Mouse (Mus musculus): Measurements from ENCODE around the gene Spint2. TPM values are rescaled to one million over a fixed set of nuclear protein-coding genes. Genes with fewer than 3 reads are reported as not detected.

Gene Spint2
- polyA plus RNA-seq, 1 experiment from 2014 or later, result 98.5 TPM

GRCm38 (mm10) chr7:29302641-29303040 lies 20.9 kb upstream of the Spint2 start:
- H3K36me3 ChIP-seq (ENCODE audit: control insufficient read depth, insufficient read depth, low read length), result no peaks in the 10 kb centered on the region
- H3K4me3 ChIP-seq (ENCODE audit: control insufficient read depth in 1 of 2, insufficient read depth in 1 of 2, low read depth in 1 of 2, low read length in 2 of 2), result no peak overlapping the region
- no peak overlapping the region for H3K27ac ChIP-seq (replicated peaks in 1 of 2; ENCODE audit: control insufficient read depth in 1 of 2, insufficient read depth in 1 of 2, low read depth in 2 of 2, low read length in 2 of 2)
- no peak overlapping the region for H3K9ac ChIP-seq (ENCODE audit: low read length)
- peaks cover 5% of the 10 kb centered on the region for H3K9me3 ChIP-seq (ENCODE audit: control insufficient read depth, low read length)
- no peak overlapping the region for H3K4me2 ChIP-seq (ENCODE audit: low read length)
- 58% methylated on average over 7 of the region's 7 CpGs for WGBS
- H3K4me1 ChIP-seq (ENCODE audit: control insufficient read depth in 2 of 2, insufficient read depth in 2 of 2, low read length in 2 of 2), result peaks cover 10 to 18% of the 10 kb centered on the region in 2 experiments; a peak in 2 of 4 replicates
- H3K27me3 ChIP-seq (ENCODE audit: control insufficient read depth, insufficient read depth, low read length), result peaks cover 60% of the 10 kb centered on the region
- ATAC-seq (ENCODE audit: insufficient number of reproducible peaks, insufficient read depth, low FRiP score, low read depth), result no peak

- H3K27ac ChIP-seq (replicated peaks in 1 of 2; ENCODE audit: control insufficient read depth in 1 of 2, insufficient read depth in 1 of 2, low read depth in 2 of 2, low read length in 2 of 2), result no peak overlapping the region
- peaks cover 5% of the 10 kb centered on the region for H3K9me3 ChIP-seq (ENCODE audit: control insufficient read depth, low read length)
- WGBS, result under 1% methylated on average over 7 of the region's 7 CpGs
- H3K36me3 ChIP-seq (ENCODE audit: control insufficient read depth, insufficient read depth, low read length), result no peaks in the 10 kb centered on the region
- no peak for ATAC-seq (ENCODE audit: insufficient number of reproducible peaks, insufficient read depth, low FRiP score, low read depth)
- no peak overlapping the region for H3K4me3 ChIP-seq (ENCODE audit: control insufficient read depth in 1 of 2, insufficient read depth in 1 of 2, low read depth in 1 of 2, low read length in 2 of 2)
- H3K9ac ChIP-seq (ENCODE audit: low read length), result no peak overlapping the region
- H3K4me1 ChIP-seq (ENCODE audit: control insufficient read depth in 2 of 2, insufficient read depth in 2 of 2, low read length in 2 of 2), result peaks cover 5 to 15% of the 10 kb centered on the region in 2 experiments; a peak in 1 of 4 replicates
- H3K27me3 ChIP-seq (ENCODE audit: control insufficient read depth, insufficient read depth, low read length), result peaks cover 54% of the 10 kb centered on the region
- no peak overlapping the region for H3K4me2 ChIP-seq (ENCODE audit: low read length)
Measured at GRCm38 (mm10) chr7:29301127-29301566, 19.4 kb upstream of the Spint2 start.

GRCm38 (mm10) chr7:29296998-29297397 lies 15.3 kb upstream of the Spint2 start:
- H3K9me3 ChIP-seq (ENCODE audit: control insufficient read depth, low read length), result no peaks in the 10 kb centered on the region
- H3K27ac ChIP-seq (replicated peaks in 1 of 2; ENCODE audit: control insufficient read depth in 1 of 2, insufficient read depth in 1 of 2, low read depth in 2 of 2, low read length in 2 of 2), result no peak overlapping the region
- ATAC-seq (ENCODE audit: insufficient number of reproducible peaks, insufficient read depth, low FRiP score, low read depth), result no peak
- 15% methylated on average over 10 of the region's 10 CpGs for WGBS
- H3K9ac ChIP-seq (ENCODE audit: low read length), result no peak overlapping the region
- H3K4me3 ChIP-seq (ENCODE audit: control insufficient read depth in 1 of 2, insufficient read depth in 1 of 2, low read depth in 1 of 2, low read length in 2 of 2), result no peak overlapping the region
- H3K36me3 ChIP-seq (ENCODE audit: control insufficient read depth, insufficient read depth, low read length), result no peaks in the 10 kb centered on the region
- H3K27me3 ChIP-seq (ENCODE audit: control insufficient read depth, insufficient read depth, low read length), result peaks cover 17% of the 10 kb centered on the region; the same call in 1 of the 2 replicates
- H3K4me1 ChIP-seq (ENCODE audit: control insufficient read depth in 2 of 2, insufficient read depth in 2 of 2, low read length in 2 of 2), result peaks cover 5 to 12% of the 10 kb centered on the region in 2 experiments; a peak in 2 of 4 replicates
- H3K4me2 ChIP-seq (ENCODE audit: low read length), result peak overlapping the region; percentile 27; the same call in 1 of the 2 replicates

- peaks cover 10 to 15% of the 10 kb centered on the region in 2 experiments; a peak in 3 of 4 replicates for H3K4me1 ChIP-seq (ENCODE audit: control insufficient read depth in 2 of 2, insufficient read depth in 2 of 2, low read length in 2 of 2)
- H3K4me3 ChIP-seq (ENCODE audit: control insufficient read depth in 1 of 2, insufficient read depth in 1 of 2, low read depth in 1 of 2, low read length in 2 of 2), result no peak overlapping the region
- no peak for ATAC-seq (ENCODE audit: insufficient number of reproducible peaks, insufficient read depth, low FRiP score, low read depth)
- no peak overlapping the region for H3K9ac ChIP-seq (ENCODE audit: low read length)
- H3K27me3 ChIP-seq (ENCODE audit: control insufficient read depth, insufficient read depth, low read length), result peaks cover 11% of the 10 kb centered on the region; the same call in 1 of the 2 replicates
- no peak overlapping the region for H3K27ac ChIP-seq (replicated peaks in 1 of 2; ENCODE audit: control insufficient read depth in 1 of 2, insufficient read depth in 1 of 2, low read depth in 2 of 2, low read length in 2 of 2)
- H3K36me3 ChIP-seq (ENCODE audit: control insufficient read depth, insufficient read depth, low read length), result no peaks in the 10 kb centered on the region
- 76% methylated on average over 23 of the region's 24 CpGs for WGBS
- H3K4me2 ChIP-seq (ENCODE audit: low read length), result no peak overlapping the region
- H3K9me3 ChIP-seq (ENCODE audit: control insufficient read depth, low read length), result no peaks in the 10 kb centered on the region
Measured at GRCm38 (mm10) chr7:29295861-29296647, 14.3 kb upstream of the Spint2 start.

- Histone ChIP-seq H3K4me3 (ENCODE audit: control insufficient read depth in 1 of 2, insufficient read depth in 1 of 2, low read depth in 1 of 2, low read length in 2 of 2) (no peak overlapping the region), H3K27ac (replicated peaks in 1 of 2; ENCODE audit: control insufficient read depth in 1 of 2, insufficient read depth in 1 of 2, low read depth in 2 of 2, low read length in 2 of 2) (no peak overlapping the region), H3K4me1 (ENCODE audit: control insufficient read depth in 2 of 2, insufficient read depth in 2 of 2, low read length in 2 of 2) (peaks cover 14 to 18% of the 10 kb centered on the region in 2 experiments; a peak in 3 of 4 replicates), H3K27me3 (ENCODE audit: control insufficient read depth, insufficient read depth, low read length) (peaks cover 13% of the 10 kb centered on the region), H3K4me2 (ENCODE audit: low read length) (no peak overlapping the region), H3K9ac (ENCODE audit: low read length) (no peak overlapping the region), H3K9me3 (ENCODE audit: control insufficient read depth, low read length) (no peaks in the 10 kb centered on the region), H3K36me3 (ENCODE audit: control insufficient read depth, insufficient read depth, low read length) (no peaks in the 10 kb centered on the region)
- no peak for ATAC-seq (ENCODE audit: insufficient number of reproducible peaks, insufficient read depth, low FRiP score, low read depth)
- WGBS, result 65% methylated on average over 13 of the region's 13 CpGs
Measured at GRCm38 (mm10) chr7:29294111-29294761, 12.5 kb upstream of the Spint2 start.

GRCm38 (mm10) chr7:29293131-29294065 lies 11.7 kb upstream of the Spint2 start:
- no peak overlapping the region for H3K4me2 ChIP-seq (ENCODE audit: low read length)
- no peaks in the 10 kb centered on the region for H3K9me3 ChIP-seq (ENCODE audit: control insufficient read depth, low read length)
- peaks cover 13% of the 10 kb centered on the region for H3K27me3 ChIP-seq (ENCODE audit: control insufficient read depth, insufficient read depth, low read length)
- peak overlapping the region; percentile 16; the same call in 1 of the 2 replicates for H3K9ac ChIP-seq (ENCODE audit: low read length)
- no peak for ATAC-seq (ENCODE audit: insufficient number of reproducible peaks, insufficient read depth, low FRiP score, low read depth)
- peak overlapping the region; percentile 46 to 75 for H3K27ac ChIP-seq (replicated peaks in 1 of 2; ENCODE audit: control insufficient read depth in 1 of 2, insufficient read depth in 1 of 2, low read depth in 2 of 2, low read length in 2 of 2)
- WGBS, result 51% methylated on average over 19 of the region's 19 CpGs
- H3K36me3 ChIP-seq (ENCODE audit: control insufficient read depth, insufficient read depth, low read length), result no peaks in the 10 kb centered on the region
- H3K4me1 ChIP-seq (ENCODE audit: control insufficient read depth in 2 of 2, insufficient read depth in 2 of 2, low read length in 2 of 2), result peaks cover 14 to 20% of the 10 kb centered on the region in 2 experiments; a peak in 3 of 4 replicates
- H3K4me3 ChIP-seq (ENCODE audit: control insufficient read depth in 1 of 2, insufficient read depth in 1 of 2, low read depth in 1 of 2, low read length in 2 of 2), result no peak overlapping the region

Data from heart, embryonic 14.5 days (tissue).